Mouse (Mus musculus) hindbrain, embryonic 12.5 days (tissue): ENCODE measurements around the gene Slc38a11. TPM values are rescaled to one million over a fixed set of nuclear protein-coding genes. Genes with fewer than 3 reads are reported as not detected.

Source experiments
- ATAC-seq: fragments of 200-750 bp; cut with Nextera tagmentation; 2 replicates; pipeline ENCODE4 v1.8.0; 2017; ENCODE audit warnings: moderate TSS enrichment; ENCODE audit not compliant: low FRiP score
- H3K27ac ChIP-seq: fragments of 300-500 bp; sonication (generic); 2 replicates; pipeline ENCODE4 v1.5.1; 2016; ENCODE audit warnings: mild to moderate bottlenecking
- H3K27me3 ChIP-seq: fragments of 300-500 bp; sonication (generic); 2 replicates; pipeline ENCODE4 v1.6.1; 2016; ENCODE audit warnings: mild to moderate bottlenecking
- H3K36me3 ChIP-seq: fragments of 300-500 bp; sonication (generic); 2 replicates; pipeline ENCODE4 v1.6.1; 2016; ENCODE audit warnings: mild to moderate bottlenecking
- H3K4me1 ChIP-seq: fragments of 300-500 bp; sonication (generic); 2 replicates; pipeline ENCODE4 v1.6.1; 2016
- H3K4me2 ChIP-seq: fragments of 300-500 bp; sonication (generic); replicated peaks from 2 replicates; pipeline ENCODE4 v1.6.1; 2016; ENCODE audit warnings: mild to moderate bottlenecking
- H3K4me3 ChIP-seq: fragments of 300-500 bp; sonication (generic); 2 replicates; pipeline ENCODE4 v1.5.1; 2016; ENCODE audit warnings: mild to moderate bottlenecking
- H3K9ac ChIP-seq: fragments of 300-500 bp; sonication (generic); 2 replicates; pipeline ENCODE4 v1.6.1; 2016; ENCODE audit warnings: mild to moderate bottlenecking, moderate library complexity
- H3K9me3 ChIP-seq: fragments of 300-500 bp; sonication (generic); replicated peaks from 2 replicates; pipeline ENCODE4 v1.6.1; 2016; ENCODE audit warnings: mild to moderate bottlenecking
- WGBS: fragments of 180-500 bp; shearing (Covaris S2); methylation state at CpG from one replicate; pipeline ENCODE4 v1.1.7; 2016; 5-methylcytosine and 5-hydroxymethylcytosine counted together
- microRNA-seq: library from miRNA; unstranded; fragments of <30 nt; microRNA quantifications from one replicate; pipeline ENCODE4, GENCODE M21; 2017
- polyA plus RNA-seq: library from polyadenylated mRNA; unstranded; fragments of >200 nt; fragmentation: Nextera tagmentation; extraction: Ambion mirVana; gene quantifications from 2 replicates; pipeline ENCODE4 v1.2.1, GENCODE M21; 2016

Slc38a11 gene
- polyA plus RNA-seq, 1 experiment from 2014 or later, result 0.34 TPM

- H3K27ac ChIP-seq, result no peak overlapping the region
- no peak for ATAC-seq
Observed at GRCm38 (mm10) chr2:65267834-65268233, 96.0 kb downstream of the Slc38a11 start.

GRCm38 (mm10) chr2:65266576-65267299 lies 97.1 kb downstream of the Slc38a11 start:
- no peak overlapping the region for H3K9ac ChIP-seq
- WGBS, result 92% methylated on average over 5 of the region's 5 CpGs
- H3K27ac ChIP-seq, result no peak overlapping the region
- no peak overlapping the region for H3K4me2 ChIP-seq
- H3K9me3 ChIP-seq, result no peaks in the 10 kb centered on the region
- H3K27me3 ChIP-seq, result no peaks in the 10 kb centered on the region
- no peak for ATAC-seq
- no peak overlapping the region for H3K4me3 ChIP-seq
- no peaks in the 10 kb centered on the region for H3K36me3 ChIP-seq
- no peaks in the 10 kb centered on the region for H3K4me1 ChIP-seq

More at GRCm38 (mm10) chr2:65267834-65268233, 96.0 kb downstream of the Slc38a11 start:
- Histone ChIP-seq H3K4me2 (no peak overlapping the region), H3K9me3 (no peaks in the 10 kb centered on the region), H3K4me3 (no peak overlapping the region), H3K36me3 (no peaks in the 10 kb centered on the region), H3K4me1 (no peaks in the 10 kb centered on the region), H3K9ac (no peak overlapping the region), H3K27me3 (no peaks in the 10 kb centered on the region)
- 71% methylated on average over 4 of the region's 4 CpGs for WGBS

Small RNAs within 50 kb of the gene (microRNA-seq; reads per million reads assigned to microRNA genes)
- not detected for gene Mir6337

Other genes with a start within 250 kb of the Slc38a11 start
- gene Cobll1, start 124.6 kb downstream of the Slc38a11 start, polyA plus RNA-seq, result 2.8 and 3.5 TPM in 2 replicates
- 47.6 and 49.4 TPM in 2 replicates for gene Scn3a, start 203.6 kb upstream of the Slc38a11 start, polyA plus RNA-seq